Mouse (Mus musculus) kidney, postnatal 4 days (tissue): ENCODE measurements around the gene Slc10a2.
"Not testable (repeated sequence)": the region's sequence is repeated elsewhere in the genome, so short reads cannot be mapped to it uniquely, and the experiment has no call there.

Experiments used
- DNase-seq, 2 experiments: peaks; one replicate each; pipeline ENCODE4 v3.0.0; 2021; ENCODE audit warnings: mixed read lengths in 2 of 2

Slc10a2 gene

GRCm38 (mm10) chr8:5105186-5105585, at the start of gene Slc10a2:
TSS of gene Slc10a2 (minus strand) at chr8:5105351.
- DNase-seq, result no peak

GRCm38 (mm10) chr8:5129322-5129829, 24.2 kb upstream of the Slc10a2 start:
- DNase-seq, result no peak

GRCm38 (mm10) chr8:5106855-5107254, 1.7 kb upstream of the Slc10a2 start:
- peak; percentile 44 to 64 for DNase-seq

- DNase-seq, result no peak
These were observed 9.8 kb downstream of the Slc10a2 start for GRCm38 (mm10) chr8:5095392-5095791.

GRCm38 (mm10) chr8:5093991-5094390, 11.2 kb downstream of the Slc10a2 start:
- not testable (repeated sequence) for DNase-seq

- DNase-seq, result no peak
These were observed 31.4 kb downstream of the Slc10a2 start for GRCm38 (mm10) chr8:5073654-5074293.

- no peak for DNase-seq
These were observed 46.3 kb downstream of the Slc10a2 start for GRCm38 (mm10) chr8:5058888-5059287.

- DNase-seq, result not testable (repeated sequence)
These were observed 60.7 kb downstream of the Slc10a2 start for GRCm38 (mm10) chr8:5044361-5044900.

- DNase-seq, result no peak
These were observed 66.2 kb downstream of the Slc10a2 start for GRCm38 (mm10) chr8:5038811-5039561.
